Mouse (Mus musculus) left cerebral cortex, adult 2 months (tissue): ENCODE measurements around the gene Ccser1. TPM values are rescaled to one million over a fixed set of nuclear protein-coding genes. Genes with fewer than 3 reads are reported as not detected.
A peak's percentile ranks its signal among the peaks of the same experiment; 100 is the strongest.

Source experiments
- DNase-seq, 2 experiments: peaks; one replicate each; pipeline ENCODE4 v3.0.0; 2021 to 2022; ENCODE audit warnings: low spot score in 2 of 2, mixed read lengths in 1 of 2; ENCODE audit errors: extremely low spot score in 1 of 2
- H3K27ac ChIP-seq: fragments of 200-600 bp; 2 replicates; pipeline ENCODE4 v1.8.1; 2022
- H3K4me3 ChIP-seq: fragments of 200-600 bp; 2 replicates; pipeline ENCODE4 v1.8.1; 2022
- CTCF ChIP-seq: fragments of 200-600 bp; IDR thresholded peaks from 2 replicates; pipeline ENCODE4 v1.8.1; 2022; ENCODE audit warnings: antibody characterized with exemption, mild to moderate bottlenecking, moderate library complexity
- intact Hi-C: fragments of 180-260 bp; cut with DNase I; formaldehyde crosslinking; loops from one replicate; pipeline ENCODE4 v1.15.1; 2025
- total RNA-seq, 2 experiments: library from RNA; stranded (reverse); gene quantifications; 2 replicates each; pipeline ENCODE4 v1.2.3; 2021

Gene Ccser1
- total RNA-seq, 2 experiments from 2014 or later: 34.2 to 36.0 TPM

- Histone ChIP-seq H3K27ac (no peak overlapping the region), H3K4me3 (no peak overlapping the region)
- no peak for DNase-seq
- TF ChIP-seq CTCF: no peak
- intact Hi-C loops: no loop called here
These were observed 620.8 kb downstream of the Ccser1 start for GRCm38 (mm10) chr6:61800889-61801288.

DNA sequence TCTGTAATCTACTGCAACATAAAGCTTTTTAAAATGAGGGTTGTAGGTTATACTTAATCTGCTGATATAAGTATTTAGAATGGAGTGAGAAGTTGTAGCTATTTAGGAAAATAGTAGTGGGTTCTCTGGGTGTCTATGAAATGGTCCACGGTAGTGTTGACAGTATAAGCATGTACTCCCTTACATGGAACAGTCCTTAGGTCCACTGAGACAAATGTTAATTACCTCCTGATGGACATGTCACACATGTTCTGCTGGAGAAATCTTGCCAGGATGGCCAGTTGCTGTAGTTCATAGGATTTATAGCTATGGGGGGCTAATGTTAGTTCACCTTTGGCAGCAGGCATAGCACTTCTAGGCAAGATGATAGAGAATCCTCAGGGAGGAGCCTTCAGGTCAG, 625.4 kb downstream of the Ccser1 start:
- Histone ChIP-seq H3K4me3 (no peak overlapping the region), H3K27ac (no peak overlapping the region)
- DNase-seq: no peak
- no peak for TF ChIP-seq CTCF
- intact Hi-C loops: no loop called here

DNA sequence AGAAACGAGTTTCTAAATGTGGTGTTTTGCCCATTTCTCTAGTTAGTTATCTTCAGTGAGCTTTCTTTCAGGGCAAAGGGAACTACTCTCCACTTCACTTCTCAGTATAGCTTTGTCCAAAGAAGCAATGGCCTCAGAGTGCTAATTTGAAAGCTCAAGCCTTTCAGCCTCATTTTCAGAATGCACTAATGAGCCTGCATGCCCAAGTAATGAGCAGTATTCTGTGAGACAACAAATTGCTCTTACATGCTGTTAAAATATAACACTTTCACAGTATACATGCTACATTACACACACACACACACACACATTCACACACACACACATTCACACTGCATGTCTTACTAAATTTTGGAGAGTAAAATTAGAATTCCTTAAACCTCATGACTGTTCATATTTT, 637.6 kb downstream of the Ccser1 start:
- intact Hi-C loops: no loop called here
- no peak overlapping the region for H3K4me3 ChIP-seq
- no peak for DNase-seq
- no peak for TF ChIP-seq CTCF
- H3K27ac ChIP-seq: no peak overlapping the region

- intact Hi-C loops: no loop called here
- no peak overlapping the region for H3K27ac ChIP-seq
- no peak overlapping the region for H3K4me3 ChIP-seq
- TF ChIP-seq CTCF: no peak
- DNase-seq: no peak
These were observed 696.2 kb downstream of the Ccser1 start for GRCm38 (mm10) chr6:61876302-61876701.

- H3K4me3 ChIP-seq: no peak overlapping the region
- DNase-seq: no peak
- intact Hi-C loops: no loop called here
- no peak for TF ChIP-seq CTCF
- no peak overlapping the region for H3K27ac ChIP-seq
These were observed 718.1 kb downstream of the Ccser1 start for GRCm38 (mm10) chr6:61898238-61898637.

DNA sequence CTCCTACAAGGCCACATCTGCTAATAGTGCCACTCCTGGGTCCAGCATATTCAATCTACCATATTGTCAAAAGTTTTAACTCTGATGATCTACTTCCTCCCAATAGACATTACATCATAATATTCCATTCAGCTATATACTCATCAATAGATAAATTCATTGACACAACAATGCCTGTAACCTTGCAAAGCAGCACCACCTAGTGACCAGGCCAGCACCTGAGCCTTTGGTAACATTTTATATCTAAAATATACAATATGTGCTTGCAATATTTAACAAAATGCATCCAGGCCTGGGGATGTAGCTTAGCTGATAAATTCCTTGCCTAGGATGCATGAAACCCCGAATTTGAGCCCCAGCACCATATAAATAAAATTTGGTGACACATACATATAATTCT, 722.6 kb downstream of the Ccser1 start:
- Histone ChIP-seq H3K4me3 (no peak overlapping the region), H3K27ac (no peak overlapping the region)
- TF ChIP-seq CTCF: peak; percentile 52
- intact Hi-C loops: loop anchor here (10.0 kb wide), 2 partner anchors 518 to 548 kb away; no protein-coding TSS in a partner anchor
- no peak for DNase-seq

DNA sequence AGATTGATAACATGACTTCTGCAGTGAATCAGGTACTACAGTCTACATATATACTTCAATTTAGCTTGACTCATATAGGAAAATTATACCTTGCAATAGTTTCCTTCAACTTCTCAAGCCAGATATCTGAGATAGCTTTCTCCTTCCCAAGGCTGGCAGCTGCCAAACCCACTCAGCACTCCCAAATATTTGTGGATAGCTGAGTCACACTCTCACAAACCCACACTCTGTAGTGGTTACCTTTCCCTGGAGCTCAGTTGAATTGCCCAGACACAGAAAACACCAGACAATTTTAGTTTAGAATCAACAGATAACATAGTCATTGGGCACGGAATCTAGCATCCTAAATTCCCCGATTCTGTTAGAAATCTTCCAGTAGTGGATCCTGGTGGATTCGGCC, 732.8 kb downstream of the Ccser1 start:
- no peak overlapping the region for H3K4me3 ChIP-seq
- no peak for DNase-seq
- H3K27ac ChIP-seq: no peak overlapping the region
- no peak for TF ChIP-seq CTCF
- intact Hi-C loops: no loop called here

- Histone ChIP-seq H3K27ac (no peak overlapping the region), H3K4me3 (no peak overlapping the region)
- no peak for TF ChIP-seq CTCF
- intact Hi-C loops: no loop called here
- DNase-seq: no peak
These were observed 751.5 kb downstream of the Ccser1 start for GRCm38 (mm10) chr6:61931622-61932021.

DNA sequence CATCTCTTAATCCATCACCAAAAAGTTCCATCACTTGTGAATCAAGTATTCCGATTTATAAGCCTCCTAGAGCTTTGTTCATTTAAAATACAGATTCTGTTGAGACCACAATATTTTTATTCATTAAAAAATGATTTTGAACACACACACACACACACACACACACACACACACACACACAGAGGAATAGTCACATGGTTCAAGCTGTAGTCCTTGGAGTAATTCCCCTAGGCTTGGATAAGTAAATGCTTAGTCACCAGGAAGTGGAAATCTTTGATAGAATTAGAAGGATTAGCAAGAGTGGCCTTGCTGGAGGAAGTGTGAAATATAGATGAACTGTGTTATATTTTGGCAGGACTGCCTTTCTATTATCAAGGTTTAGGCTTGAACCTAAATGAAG, 756.5 kb downstream of the Ccser1 start:
- no peak for DNase-seq
- H3K4me3 ChIP-seq: no peak overlapping the region
- no peak for TF ChIP-seq CTCF
- intact Hi-C loops: no loop called here
- H3K27ac ChIP-seq: no peak overlapping the region

DNA sequence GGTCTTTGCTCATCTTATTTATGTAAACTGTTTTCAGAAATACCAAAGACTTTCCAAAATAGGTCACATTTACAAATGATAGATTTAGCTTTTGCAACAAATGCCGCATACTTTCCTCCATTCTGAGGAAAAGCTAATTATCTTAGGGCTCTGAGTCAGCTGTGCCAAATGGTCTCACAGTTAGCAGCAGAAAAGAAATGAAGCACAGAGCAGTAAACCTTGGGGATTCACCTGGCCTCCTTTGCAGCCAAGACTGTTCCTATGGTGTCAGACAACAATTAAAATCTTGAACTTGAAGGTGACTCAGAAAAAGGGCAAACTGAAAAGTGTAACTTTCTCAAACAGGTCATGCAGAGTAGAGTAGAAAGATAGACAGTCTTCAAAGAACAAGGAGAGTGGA, 759.1 kb downstream of the Ccser1 start:
- H3K4me3 ChIP-seq: no peak overlapping the region
- H3K27ac ChIP-seq: no peak overlapping the region
- TF ChIP-seq CTCF: no peak
- no peak for DNase-seq
- intact Hi-C loops: no loop called here

DNA sequence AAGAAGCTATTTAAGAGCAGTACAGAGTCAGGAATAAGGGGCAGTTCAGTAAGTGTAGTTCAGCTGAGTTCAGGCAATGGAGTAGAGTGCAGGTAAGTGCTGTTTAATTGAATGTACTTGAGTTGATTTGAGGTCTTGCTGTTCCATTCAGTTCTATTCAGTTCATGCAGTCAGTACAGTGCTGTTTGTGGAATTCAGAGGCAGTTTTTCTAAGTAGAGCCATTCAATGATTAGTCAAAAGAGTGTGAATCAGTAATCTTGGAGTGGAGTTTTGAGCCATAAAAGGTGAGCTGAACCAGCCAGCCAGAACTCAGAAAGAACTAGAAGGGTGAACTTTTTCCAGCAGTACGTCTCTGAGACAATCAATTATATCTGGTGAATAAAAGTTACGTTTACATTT, 773.6 kb downstream of the Ccser1 start:
- no peak overlapping the region for H3K27ac ChIP-seq
- intact Hi-C loops: no loop called here
- TF ChIP-seq CTCF: no peak
- no peak overlapping the region for H3K4me3 ChIP-seq
- no peak for DNase-seq

GRCm38 (mm10) chr6:61976878-61977277, 796.8 kb downstream of the Ccser1 start:
- Histone ChIP-seq H3K4me3 (no peak overlapping the region), H3K27ac (no peak overlapping the region)
- no peak for TF ChIP-seq CTCF
- intact Hi-C loops: no loop called here
- DNase-seq: no peak

- TF ChIP-seq CTCF: peak; percentile 71
- Histone ChIP-seq H3K4me3 (no peak overlapping the region), H3K27ac (no peak overlapping the region)
- intact Hi-C loops: no loop called here
- no peak for DNase-seq
These were observed 798.3 kb downstream of the Ccser1 start for GRCm38 (mm10) chr6:61978379-61978778.

DNA sequence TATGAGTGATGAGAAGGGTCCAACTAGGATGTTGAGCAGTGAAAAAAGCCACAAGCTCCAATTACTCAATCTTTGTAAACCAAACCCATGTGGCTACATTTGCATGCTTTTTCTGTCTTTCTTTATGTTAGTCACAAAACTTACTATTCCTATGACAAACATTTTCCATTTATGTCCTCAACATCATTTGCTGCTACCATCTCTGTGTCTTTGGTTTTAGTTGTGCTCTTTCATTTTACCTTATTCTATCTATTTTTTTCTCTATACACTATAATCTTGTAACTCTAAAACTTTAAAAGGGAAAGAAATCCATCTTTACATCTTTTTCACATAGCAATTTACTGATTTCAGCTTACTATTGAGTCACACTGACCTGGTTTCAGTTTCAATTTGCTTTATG, 834.2 kb downstream of the Ccser1 start:
- no peak for TF ChIP-seq CTCF
- DNase-seq: no peak
- intact Hi-C loops: no loop called here
- H3K27ac ChIP-seq: no peak overlapping the region
- H3K4me3 ChIP-seq: no peak overlapping the region
